Mouse (Mus musculus): Measurements from ENCODE around the gene Cdh18. TPM values are rescaled to one million over a fixed set of nuclear protein-coding genes. Genes with fewer than 3 reads are reported as not detected.

Gene Cdh18
- total and polyA plus RNA-seq, 3 experiments = not detected

GRCm38 (mm10) chr15:23385816-23386215, 837.0 kb downstream of the Cdh18 start:
- no peaks in the 10 kb centered on the region for H3K27me3 ChIP-seq (ENCODE audit: control insufficient read depth in 1 of 2, insufficient read depth in 2 of 2, low read length in 2 of 2)
- no peak overlapping the region for H3K4me3 ChIP-seq (ENCODE audit: control insufficient read depth in 1 of 2, insufficient read depth in 1 of 2, low read depth in 2 of 2, low read length in 2 of 2)
- no peak for DNase-seq (ENCODE audit: low read depth, low spot score)
- H3K9ac ChIP-seq (ENCODE audit: control insufficient read depth, low read depth, low read length, poor library complexity, severe bottlenecking) = no peak overlapping the region
- no peaks in the 10 kb centered on the region for H3K36me3 ChIP-seq (ENCODE audit: control insufficient read depth in 1 of 2, insufficient read depth in 2 of 2, low read length in 2 of 2)
- no peak overlapping the region for H3K27ac ChIP-seq (ENCODE audit: control insufficient read depth, low read depth, low read length)
- TF ChIP-seq RCOR1 (IDR thresholded peaks at IDR 0.05; ENCODE audit: low read depth, low read length) (no peak), UBTF (IDR thresholded peaks at IDR 0.05; ENCODE audit: borderline replicate concordance, insufficient read depth, low read depth, low read length) (no peak), SIN3A (IDR thresholded peaks at IDR 0.05; ENCODE audit: low read length) (no peak), MAX (IDR thresholded peaks at IDR 0.05; ENCODE audit: low read length) (no peak), TAL1 (IDR thresholded peaks at IDR 0.05; ENCODE audit: low read length) (no peak), TCF12 (IDR thresholded peaks at IDR 0.05; ENCODE audit: low read depth, low read length) (no peak), MYC (IDR thresholded peaks at IDR 0.05; ENCODE audit: low read depth, low read length) (no peak), ETS1 (IDR thresholded peaks at IDR 0.05; ENCODE audit: low read depth, low read length) (no peak), NELFE (IDR thresholded peaks at IDR 0.05; ENCODE audit: low read depth, low read length) (no peak), USF2 (IDR thresholded peaks at IDR 0.05; ENCODE audit: borderline replicate concordance in 1 of 2, insufficient read depth in 1 of 2, low read depth in 1 of 2, low read length in 2 of 2) (no peak), MAZ (IDR thresholded peaks at IDR 0.05; ENCODE audit: low read depth, low read length) (no peak), POLR2A (IDR thresholded peaks at IDR 0.05; ENCODE audit: control insufficient read depth in 1 of 2, insufficient read depth in 1 of 2, low read depth in 1 of 2, low read length in 2 of 2, poor library complexity in 1 of 2) (no peak), ZMIZ1 (IDR thresholded peaks at IDR 0.05; ENCODE audit: low read depth, low read length) (no peak)
- no peaks in the 10 kb centered on the region for H3K79me2 ChIP-seq (ENCODE audit: control insufficient read depth, insufficient read depth, low read length, poor library complexity)
- H3K4me1 ChIP-seq (ENCODE audit: control insufficient read depth in 1 of 2, insufficient read depth in 2 of 2, low read length in 2 of 2) = no peaks in the 10 kb centered on the region
- H3K9me3 ChIP-seq (replicated peaks; ENCODE audit: insufficient read depth, low read length) = no peaks in the 10 kb centered on the region

- H3K4me1 ChIP-seq (ENCODE audit: control insufficient read depth in 1 of 2, insufficient read depth in 2 of 2, low read length in 2 of 2) = no peaks in the 10 kb centered on the region
- H3K27ac ChIP-seq (ENCODE audit: control insufficient read depth, low read depth, low read length) = no peak overlapping the region
- TF ChIP-seq SIN3A (IDR thresholded peaks at IDR 0.05; ENCODE audit: low read length) (no peak), POLR2AphosphoS5 (IDR thresholded peaks at IDR 0.05; ENCODE audit: borderline replicate concordance, low read depth, low read length) (no peak), KAT2A (conservative IDR thresholded peaks at IDR 0.05; ENCODE audit: low read depth, low read length) (no peak), MXI1 (IDR thresholded peaks at IDR 0.05; ENCODE audit: low read depth, low read length) (no peak), MAX (IDR thresholded peaks at IDR 0.05; ENCODE audit: low read length) (no peak), GATA1 (IDR thresholded peaks at IDR 0.05; ENCODE audit: low read depth, low read length) (no peak)
Measured at GRCm38 (mm10) chr15:23396646-23397045, 847.8 kb downstream of the Cdh18 start.

More at GRCm38 (mm10) chr15:23396646-23397045, 847.8 kb downstream of the Cdh18 start:
- Histone ChIP-seq H3K9me3 (replicated peaks; ENCODE audit: insufficient read depth, low read length) (no peaks in the 10 kb centered on the region), H3K36me3 (ENCODE audit: control insufficient read depth in 1 of 2, insufficient read depth in 2 of 2, low read length in 2 of 2) (no peaks in the 10 kb centered on the region), H3K4me3 (ENCODE audit: control insufficient read depth in 1 of 2, insufficient read depth in 1 of 2, low read depth in 2 of 2, low read length in 2 of 2) (no peak overlapping the region), H3K27me3 (ENCODE audit: control insufficient read depth in 1 of 2, insufficient read depth in 2 of 2, low read length in 2 of 2) (no peaks in the 10 kb centered on the region), H3K79me2 (ENCODE audit: control insufficient read depth, insufficient read depth, low read length, poor library complexity) (no peaks in the 10 kb centered on the region), H3K9ac (ENCODE audit: control insufficient read depth, low read depth, low read length, poor library complexity, severe bottlenecking) (no peak overlapping the region)
- DNase-seq (ENCODE audit: low read depth, low spot score) = no peak
